Mouse (Mus musculus): Measurements from ENCODE around the gene Adora3. TPM values are rescaled to one million over a fixed set of nuclear protein-coding genes. Genes with fewer than 3 reads are reported as not detected.
"Not testable (repeated sequence)": the region's sequence is repeated elsewhere in the genome, so short reads cannot be mapped to it uniquely, and the experiment has no call there.

Adora3 gene
- total RNA-seq, 2 experiments from 2014 or later: not detected

- peak; percentile 74 to 80 for DNase-seq
- intact Hi-C loops (cut with DNase I): loop anchor here (2.0 to 5.0 kb wide), 2 partner anchors 152 to 225 kb away; no protein-coding TSS in a partner anchor
These were observed 28.9 kb downstream of the Adora3 start for GRCm38 (mm10) chr3:105899394-105900147.

- intact Hi-C loops (cut with DNase I): loop anchor here (5.0 kb wide), 1 partner anchor 153 kb away; no protein-coding TSS in a partner anchor
- no peak for DNase-seq
These were observed 29.6 kb downstream of the Adora3 start for GRCm38 (mm10) chr3:105900266-105900665.

- intact Hi-C loops (cut with DNase I): loop anchor here (5.0 kb wide), 1 partner anchor 153 kb away; no protein-coding TSS in a partner anchor
- no peak for DNase-seq
These were observed 30.1 kb downstream of the Adora3 start for GRCm38 (mm10) chr3:105900716-105901115.

DNA sequence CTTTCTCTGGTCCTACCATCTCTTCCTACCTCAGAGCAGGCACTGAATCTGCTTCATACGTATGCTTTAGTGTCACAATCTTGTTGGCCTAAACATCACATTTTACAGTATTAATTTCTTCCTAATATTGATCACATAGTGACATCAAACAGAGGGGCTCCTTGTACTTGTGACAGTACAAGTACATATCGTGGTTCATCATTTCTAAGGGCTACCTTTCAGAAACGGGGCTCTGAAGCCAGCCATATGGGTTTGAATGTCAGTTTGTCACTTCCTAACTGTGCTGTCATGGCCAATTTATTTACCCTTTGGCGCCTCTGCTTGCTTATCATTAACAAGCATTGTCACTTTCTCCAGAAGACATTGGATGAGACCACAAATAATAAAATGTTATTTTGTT is 30.8 kb downstream of the Adora3 start:
- intact Hi-C loops (cut with DNase I): loop anchor here (5.0 kb wide), 1 partner anchor 154 kb away; no protein-coding TSS in a partner anchor
- DNase-seq: no peak

DNA sequence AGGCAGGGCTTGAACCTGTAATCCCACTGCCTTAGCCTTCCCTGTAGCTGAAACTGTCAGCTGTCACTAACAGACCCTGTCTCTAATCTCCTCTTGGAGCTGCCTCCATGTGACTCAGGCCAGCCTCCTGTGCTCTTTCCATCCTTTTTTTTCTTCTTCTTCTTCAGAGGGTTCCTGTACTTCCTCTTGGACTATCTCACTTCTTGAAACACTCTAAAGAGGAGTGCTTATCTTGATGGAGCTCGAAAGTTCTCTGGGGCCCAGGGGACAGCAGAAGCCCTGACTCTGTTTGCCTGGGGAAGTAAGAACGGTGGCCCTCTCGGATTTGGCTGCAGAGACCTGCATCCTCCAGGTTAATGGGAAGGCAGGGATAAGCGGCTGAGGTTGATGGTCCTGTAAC is 33.6 kb downstream of the Adora3 start:
- intact Hi-C loops (cut with DNase I): loop anchor here (5.0 kb wide), 1 partner anchor 157 kb away; no protein-coding TSS in a partner anchor
- no peak for DNase-seq

DNA sequence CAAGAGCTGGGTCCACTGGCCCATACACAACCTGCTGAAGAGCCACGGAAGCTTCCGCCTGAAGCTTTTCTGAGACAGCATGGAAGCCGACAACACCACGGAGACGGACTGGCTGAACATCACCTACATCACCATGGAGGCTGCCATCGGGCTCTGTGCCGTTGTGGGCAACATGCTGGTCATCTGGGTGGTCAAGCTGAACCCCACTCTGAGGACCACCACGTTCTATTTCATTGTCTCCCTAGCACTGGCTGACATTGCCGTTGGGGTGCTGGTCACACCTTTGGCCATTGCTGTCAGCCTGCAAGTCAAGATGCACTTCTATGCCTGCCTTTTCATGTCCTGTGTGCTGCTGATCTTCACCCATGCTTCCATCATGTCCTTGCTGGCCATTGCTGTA is 34.1 kb downstream of the Adora3 start:
- no peak for DNase-seq
- intact Hi-C loops (cut with DNase I): loop anchor here (5.0 kb wide), 1 partner anchor 157 kb away; no protein-coding TSS in a partner anchor

- DNase-seq: no peak
- intact Hi-C loops (cut with DNase I): no loop called here
These were observed 37.4 kb downstream of the Adora3 start for GRCm38 (mm10) chr3:105907956-105908655.

GRCm38 (mm10) chr3:105908976-105909375 is 38.3 kb downstream of the Adora3 start:
- intact Hi-C loops (cut with DNase I): no loop called here
- DNase-seq: no peak

DNA sequence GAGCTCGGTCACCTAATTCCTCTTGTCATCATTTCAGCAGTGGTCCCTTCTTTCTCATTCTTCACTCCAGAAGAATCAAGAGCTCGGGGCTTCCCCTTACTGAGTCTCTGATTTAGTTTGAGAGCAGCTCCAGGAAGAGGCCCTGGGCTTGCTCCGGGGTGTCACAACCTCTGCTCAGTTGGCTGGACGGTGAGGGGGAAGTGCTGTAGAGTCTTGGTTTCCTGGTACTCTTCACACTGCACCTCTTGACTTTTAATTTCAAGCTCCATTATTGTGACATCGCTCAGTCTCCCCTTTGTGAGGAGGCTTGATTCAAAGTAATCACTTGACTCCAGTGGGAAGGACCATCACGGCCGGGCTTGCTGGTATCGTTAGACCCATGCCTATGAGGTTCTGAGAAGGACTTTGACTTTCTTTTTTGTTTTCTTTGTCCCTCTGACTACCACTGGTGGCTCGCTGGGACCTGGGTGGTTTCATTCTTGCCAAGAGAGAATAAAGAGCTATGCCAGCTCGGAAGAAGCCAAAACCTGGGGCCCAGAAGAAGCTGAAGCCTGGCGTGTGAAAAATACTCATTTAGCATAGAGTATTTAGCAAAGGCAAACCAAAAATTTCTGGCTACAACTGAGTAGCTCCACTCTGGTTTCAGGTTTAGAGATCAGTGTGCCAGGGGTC is 40.0 kb downstream of the Adora3 start:
- DNase-seq: no peak
- intact Hi-C loops (cut with DNase I): no loop called here

- intact Hi-C loops (cut with DNase I): no loop called here
- DNase-seq: no peak
These were observed 41.6 kb downstream of the Adora3 start for GRCm38 (mm10) chr3:105912097-105912880.

GRCm38 (mm10) chr3:105913839-105914681 is 43.4 kb downstream of the Adora3 start:
- DNase-seq: no peak

GRCm38 (mm10) chr3:105915281-105915680 is 44.6 kb downstream of the Adora3 start:
- DNase-seq: no peak
- intact Hi-C loops (cut with DNase I): no loop called here

More at GRCm38 (mm10) chr3:105913839-105914681, 43.4 kb downstream of the Adora3 start:
- intact Hi-C loops (cut with DNase I): no loop called here

- DNase-seq; intact Hi-C loops (cut with DNase I): not testable (repeated sequence)
These were observed 45.8 kb downstream of the Adora3 start for GRCm38 (mm10) chr3:105916455-105916854.

DNA sequence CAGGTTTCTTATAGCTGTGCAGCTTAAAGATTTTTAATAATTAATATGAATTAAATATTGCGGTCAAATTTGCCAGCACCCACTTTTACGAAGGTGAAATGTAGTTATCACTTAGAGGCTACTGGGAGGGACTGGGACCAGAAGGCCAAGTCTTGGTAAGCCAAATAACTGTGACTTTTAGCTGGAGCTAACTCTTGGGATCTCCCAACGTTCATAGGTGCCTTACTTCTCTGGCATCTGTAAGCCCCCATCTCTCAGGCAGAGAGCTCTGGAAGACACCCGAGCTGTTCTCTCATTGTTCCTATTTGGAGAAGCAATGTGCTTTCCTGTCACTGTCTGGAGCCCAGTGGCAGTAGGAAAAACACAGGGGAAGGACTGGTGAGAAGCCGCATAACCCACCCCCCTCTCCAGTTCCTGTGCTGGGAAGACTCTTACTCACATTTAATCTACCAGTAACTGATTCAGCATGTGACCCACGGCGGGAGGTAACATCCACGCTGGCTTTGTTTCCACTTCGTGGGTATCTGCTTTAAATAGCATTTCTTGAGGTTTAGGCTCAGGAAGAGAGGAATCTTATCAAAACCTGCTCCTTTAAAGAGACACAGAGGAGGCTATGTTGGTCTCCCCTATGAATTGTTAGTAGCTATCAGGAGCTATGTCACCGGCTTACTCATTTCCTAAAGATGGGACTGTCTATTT is 47.1 kb downstream of the Adora3 start:
- intact Hi-C loops (cut with DNase I): no loop called here

DNA sequence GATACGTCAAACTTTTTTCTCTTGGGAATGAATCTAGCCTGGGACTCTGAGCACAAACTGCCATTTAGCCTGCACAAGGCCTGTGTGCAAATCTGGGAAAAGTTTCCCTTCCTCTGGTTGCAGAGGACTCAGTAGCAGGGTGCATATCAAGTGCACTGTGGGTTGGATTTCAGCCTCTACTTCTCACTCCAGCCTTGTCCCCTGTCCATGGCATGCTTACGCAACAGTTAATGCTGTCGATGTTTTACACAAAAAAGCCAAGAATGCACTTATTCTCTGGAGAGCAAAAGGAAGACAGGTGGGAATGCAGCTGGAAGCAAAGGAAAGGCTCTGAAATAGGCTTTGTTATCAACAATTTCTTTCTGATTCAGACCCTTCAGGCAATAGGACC is 47.7 kb downstream of the Adora3 start:
- intact Hi-C loops (cut with DNase I): no loop called here
- no peak for DNase-seq

More for the DNA sequence above, 47.1 kb downstream of the Adora3 start:
- no peak for DNase-seq

- DNase-seq; intact Hi-C loops (cut with DNase I): not testable (repeated sequence)
These were observed 50.1 kb downstream of the Adora3 start for GRCm38 (mm10) chr3:105920743-105921142.

- intact Hi-C loops (cut with DNase I): no loop called here
- DNase-seq: no peak
These were observed 51.3 kb downstream of the Adora3 start for GRCm38 (mm10) chr3:105921959-105922358.

DNA sequence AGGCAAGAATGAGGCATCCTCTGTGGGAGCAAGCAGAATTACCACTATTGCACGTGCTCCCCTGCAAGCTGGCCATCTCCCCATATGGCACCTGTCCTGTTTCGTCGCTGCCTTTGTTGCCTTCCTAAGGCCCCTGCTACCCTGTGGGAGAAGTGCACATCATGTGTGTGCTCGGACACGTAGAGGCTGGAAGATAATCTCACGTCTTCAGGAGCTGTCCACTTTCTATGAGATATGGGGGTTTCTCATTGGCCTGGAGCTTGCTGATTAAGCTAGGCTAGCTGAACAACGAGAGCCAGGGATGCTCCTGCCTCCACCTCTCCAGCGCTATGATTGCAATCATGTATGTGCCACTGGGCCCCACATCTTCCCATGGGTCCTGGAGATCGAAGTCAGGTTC is 54.0 kb downstream of the Adora3 start:
- intact Hi-C loops (cut with DNase I): no loop called here
- DNase-seq: no peak

Data from gastrocnemius, postnatal 36 days (tissue).